Mouse (Mus musculus): ENCODE data around the gene Pithd1. TPM values are rescaled to one million over a fixed set of nuclear protein-coding genes. Genes with fewer than 3 reads are reported as not detected.

Gene Pithd1
- polyA plus RNA-seq (2016; fragmentation: Nextera tagmentation; extraction: Ambion mirVana): 115 and 121 TPM in 2 replicates

DNA sequence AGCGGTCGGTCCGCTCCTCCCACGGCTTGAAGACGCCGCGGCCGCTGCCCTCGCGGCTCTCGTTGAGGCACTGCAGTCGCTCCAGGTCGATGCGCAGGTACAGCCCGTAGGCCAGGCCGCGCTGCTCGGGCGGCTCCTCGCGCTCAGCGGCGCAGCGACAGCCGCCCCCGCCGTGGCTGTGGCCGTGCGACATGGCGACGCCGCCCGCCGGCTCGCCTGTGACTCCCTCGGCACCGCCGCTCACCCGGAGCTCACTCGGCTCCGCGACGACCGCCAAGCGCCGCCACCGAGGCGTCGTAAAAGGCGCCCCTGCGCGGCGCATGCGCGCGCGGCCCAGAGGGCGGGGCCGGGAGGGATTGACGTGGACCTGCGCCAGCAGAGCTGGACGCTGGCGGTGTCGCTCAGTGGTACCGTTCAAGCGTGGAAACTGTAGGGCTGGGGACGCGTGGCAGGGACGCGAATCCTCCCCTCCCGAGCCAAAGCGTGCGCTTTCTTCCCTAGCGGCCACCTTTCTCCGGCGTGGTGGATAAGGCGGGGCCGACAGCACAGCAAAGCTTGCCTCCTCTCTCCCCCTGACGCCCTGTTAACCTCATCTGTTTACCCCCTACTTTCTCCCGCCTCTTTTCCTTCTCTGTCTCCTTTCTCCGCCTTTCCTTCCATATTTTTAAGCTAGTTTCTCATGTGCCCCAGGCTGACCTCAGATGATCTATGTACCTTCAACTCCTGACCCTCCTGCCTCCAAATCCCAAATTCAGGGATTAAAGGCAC lies at the start of gene Pithd1:
Gene Pithd1, minus strand, starts transcription at position 322 of the 768 bp plus-strand sequence.
- Histone ChIP-seq H3K36me3 (peaks cover 38% of the 10 kb centered on the region), H3K9me3 (replicated peaks) (no peaks in the 10 kb centered on the region), H3K9ac (peak within 1 kb of the TSS; percentile 98), H3K4me3 (peak within 1 kb of the TSS; percentile 95), H3K4me2 (peak within 1 kb of the TSS; percentile 86), H3K27ac (peak within 1 kb of the TSS; percentile 95), H3K4me1 (peaks cover 53% of the 10 kb centered on the region), H3K27me3 (replicated peaks) (no peaks in the 10 kb centered on the region)
- peak; percentile 86 for ATAC-seq
- WGBS (ENCODE audit: insufficient replicate concordance): under 1% methylated on average over 81 of the region's 81 CpGs

DNA sequence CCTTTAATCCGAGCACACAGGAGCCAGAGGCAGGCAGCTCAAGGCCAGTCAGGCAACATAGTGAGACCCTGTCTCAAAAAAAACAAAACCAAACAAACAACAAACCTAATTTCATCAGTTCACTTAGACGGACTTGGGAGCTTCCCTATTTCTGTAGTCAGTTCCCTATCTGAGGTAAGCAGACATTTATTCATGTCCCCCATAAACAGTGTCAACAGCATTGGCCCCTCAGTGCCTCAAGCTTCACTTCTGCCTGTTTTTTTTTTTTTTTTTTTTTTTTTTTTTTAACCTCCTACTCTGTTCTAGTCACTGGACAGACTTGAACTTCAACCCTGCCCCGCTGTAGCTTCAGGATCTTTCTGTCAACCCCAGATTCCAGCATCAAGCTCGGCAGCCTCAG lies 48.0 kb upstream of the Pithd1 start:
- H3K9me3 ChIP-seq (replicated peaks): no peaks in the 10 kb centered on the region
- WGBS (ENCODE audit: insufficient replicate concordance): 50% methylated on average over 4 of the region's 4 CpGs
- no peak overlapping the region for H3K4me3 ChIP-seq
- no peak for ATAC-seq
- H3K4me2 ChIP-seq: no peak overlapping the region
- H3K9ac ChIP-seq: no peak overlapping the region
- no peaks in the 10 kb centered on the region for H3K36me3 ChIP-seq
- peaks cover 28% of the 10 kb centered on the region for H3K4me1 ChIP-seq
- H3K27me3 ChIP-seq (replicated peaks): no peaks in the 10 kb centered on the region
- H3K27ac ChIP-seq: peak overlapping the region; percentile 46

DNA sequence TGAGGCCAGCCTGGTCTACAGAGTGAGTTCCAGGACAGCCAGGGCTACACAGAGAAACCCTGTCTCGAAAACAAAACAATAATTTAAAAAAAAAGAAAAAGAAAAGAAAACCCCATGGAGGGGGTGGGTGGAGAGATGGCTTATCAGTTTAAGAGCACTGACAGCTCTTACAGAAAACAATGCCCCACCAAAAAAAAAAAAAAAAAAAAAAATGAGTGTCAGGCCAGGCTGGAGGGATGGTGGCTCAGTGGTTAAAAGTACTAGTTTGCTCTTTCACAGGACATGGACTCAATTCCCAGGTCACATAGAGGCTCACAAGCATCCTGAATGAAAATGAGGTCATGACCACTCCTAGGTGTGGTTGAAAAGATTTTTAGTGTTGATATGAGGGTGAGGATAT lies 46.2 kb upstream of the Pithd1 start:
- Histone ChIP-seq H3K4me1 (peaks cover 47% of the 10 kb centered on the region), H3K9ac (no peak overlapping the region), H3K4me3 (no peak overlapping the region), H3K27me3 (replicated peaks) (no peaks in the 10 kb centered on the region), H3K36me3 (no peaks in the 10 kb centered on the region), H3K27ac (no peak overlapping the region), H3K9me3 (replicated peaks) (no peaks in the 10 kb centered on the region), H3K4me2 (no peak overlapping the region)
- 53% methylated on average over 1 of the region's 1 CpGs for WGBS (ENCODE audit: insufficient replicate concordance)
- ATAC-seq: no peak

DNA sequence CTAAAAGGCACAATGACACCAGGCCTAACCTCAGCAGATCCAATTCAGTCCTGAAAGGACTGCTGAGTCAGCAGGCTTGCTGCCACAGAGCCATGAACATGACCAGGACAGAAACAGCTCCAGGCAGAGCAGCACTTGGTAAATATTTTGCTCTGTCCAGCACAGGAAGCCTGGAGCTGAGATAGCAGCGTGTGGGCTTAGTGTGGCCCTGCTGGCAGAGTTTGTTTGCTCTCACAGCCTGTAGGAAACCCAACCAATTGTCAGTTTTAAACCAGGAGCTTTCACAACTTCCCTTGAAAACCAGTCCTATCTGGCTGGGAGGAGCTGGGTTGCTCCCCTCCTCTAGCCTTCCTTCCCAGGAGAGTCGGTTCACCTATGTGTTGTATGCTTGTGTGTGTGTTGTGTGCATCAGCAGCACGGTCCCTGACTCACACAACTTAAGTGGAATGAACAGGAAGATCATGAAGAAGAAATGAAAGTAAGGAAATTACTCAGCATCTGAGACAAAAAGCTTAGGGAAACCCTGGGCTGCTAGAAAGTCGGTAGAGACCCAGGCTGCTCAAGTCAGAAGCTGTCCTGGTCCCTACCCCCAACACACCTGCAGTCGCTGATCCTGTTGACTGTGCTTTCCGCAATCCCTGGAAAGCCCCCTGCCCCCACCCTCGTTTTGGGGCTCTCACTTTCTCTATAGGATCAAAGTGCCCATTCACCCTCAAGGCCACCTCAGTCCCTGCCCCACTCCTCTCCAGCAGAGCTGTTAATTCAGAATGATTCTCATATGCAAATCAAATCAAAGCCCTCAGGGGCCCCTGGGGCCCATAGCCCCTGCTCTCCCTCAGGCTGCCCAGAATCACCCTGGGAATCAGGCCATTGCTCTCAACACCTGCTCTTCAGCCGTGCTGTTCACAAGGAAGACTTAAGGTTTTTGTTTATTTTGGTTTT lies 44.2 kb upstream of the Pithd1 start:
- peak overlapping the region; percentile 29; the same call in 1 of the 2 replicates for H3K9ac ChIP-seq
- ATAC-seq: peak; percentile 76
- no peaks in the 10 kb centered on the region for H3K36me3 ChIP-seq
- H3K4me1 ChIP-seq: peaks cover 54% of the 10 kb centered on the region
- 12% methylated on average over 8 of the region's 8 CpGs for WGBS (ENCODE audit: insufficient replicate concordance)
- H3K4me2 ChIP-seq: peak overlapping the region; percentile 53
- H3K27ac ChIP-seq: peak overlapping the region; percentile 83
- no peaks in the 10 kb centered on the region for H3K9me3 ChIP-seq (replicated peaks)
- peak overlapping the region; percentile 19; the same call in 1 of the 2 replicates for H3K4me3 ChIP-seq
- no peaks in the 10 kb centered on the region for H3K27me3 ChIP-seq (replicated peaks)

DNA sequence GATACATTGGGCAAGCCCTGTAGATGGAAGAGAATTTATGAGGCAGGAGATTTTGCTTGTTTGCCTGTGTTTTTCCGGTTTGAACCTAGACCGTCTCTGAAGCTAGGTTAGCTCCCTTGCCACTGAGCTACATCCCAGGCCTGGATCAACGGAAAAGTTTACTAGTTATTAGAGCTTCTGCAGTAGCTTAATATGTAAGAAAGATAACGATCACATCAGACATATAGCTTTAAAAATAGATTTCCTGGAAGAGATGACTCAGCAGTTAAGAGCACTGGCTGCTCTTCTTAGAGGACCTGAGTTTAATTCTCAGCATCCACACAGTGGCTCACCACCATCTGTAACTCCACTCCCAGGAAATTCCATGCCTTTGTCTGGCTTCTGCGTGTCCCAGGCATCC lies 41.6 kb upstream of the Pithd1 start:
- Histone ChIP-seq H3K4me3 (no peak overlapping the region), H3K4me1 (peaks cover 49% of the 10 kb centered on the region)
- WGBS (ENCODE audit: insufficient replicate concordance): 45% methylated on average over 5 of the region's 5 CpGs

DNA sequence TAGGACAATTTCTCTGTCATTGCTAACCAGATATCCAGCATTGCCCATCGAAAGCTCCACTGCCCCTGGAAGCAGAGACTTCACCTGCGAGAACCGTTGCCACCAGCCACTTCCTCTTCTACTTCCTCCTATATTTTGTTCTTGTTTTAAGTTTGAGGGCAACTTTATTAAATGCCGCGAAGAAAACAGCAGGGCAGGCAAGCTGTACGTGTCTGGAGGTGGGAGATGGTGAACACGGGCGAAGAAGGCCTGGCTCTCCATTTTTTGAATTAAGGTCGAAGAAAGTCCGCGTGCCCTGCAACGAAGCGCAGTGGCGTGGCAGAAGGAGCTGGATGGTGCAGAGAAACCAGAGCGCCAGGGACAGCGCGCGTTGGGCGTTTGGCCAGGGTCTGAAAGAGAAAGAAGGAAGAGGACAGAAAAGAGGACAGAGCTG lies 41.1 kb upstream of the Pithd1 start:
- 0 out of 2 replicates have a peak overlapping the region, but pooled peaks have one; percentile 3 for H3K4me3 ChIP-seq
- no peaks in the 10 kb centered on the region for H3K36me3 ChIP-seq
- peak overlapping the region; percentile 41 for H3K4me2 ChIP-seq
- no peaks in the 10 kb centered on the region for H3K9me3 ChIP-seq (replicated peaks)
- H3K27me3 ChIP-seq (replicated peaks): no peaks in the 10 kb centered on the region
- 51% methylated on average over 19 of the region's 19 CpGs for WGBS (ENCODE audit: insufficient replicate concordance)
- H3K4me1 ChIP-seq: peaks cover 46% of the 10 kb centered on the region
- ATAC-seq: no peak
- H3K27ac ChIP-seq: peak overlapping the region; percentile 77
- H3K9ac ChIP-seq: no peak overlapping the region; the same call in 1 of the 2 replicates

More for the DNA sequence above, 41.6 kb upstream of the Pithd1 start:
- ATAC-seq: peak; percentile 44; the same call in 1 of the 2 replicates
- Histone ChIP-seq H3K36me3 (no peaks in the 10 kb centered on the region), H3K27me3 (replicated peaks) (no peaks in the 10 kb centered on the region), H3K27ac (peak overlapping the region; percentile 77), H3K4me2 (peak overlapping the region; percentile 41), H3K9me3 (replicated peaks) (no peaks in the 10 kb centered on the region), H3K9ac (no peak overlapping the region; the same call in 1 of the 2 replicates)

DNA sequence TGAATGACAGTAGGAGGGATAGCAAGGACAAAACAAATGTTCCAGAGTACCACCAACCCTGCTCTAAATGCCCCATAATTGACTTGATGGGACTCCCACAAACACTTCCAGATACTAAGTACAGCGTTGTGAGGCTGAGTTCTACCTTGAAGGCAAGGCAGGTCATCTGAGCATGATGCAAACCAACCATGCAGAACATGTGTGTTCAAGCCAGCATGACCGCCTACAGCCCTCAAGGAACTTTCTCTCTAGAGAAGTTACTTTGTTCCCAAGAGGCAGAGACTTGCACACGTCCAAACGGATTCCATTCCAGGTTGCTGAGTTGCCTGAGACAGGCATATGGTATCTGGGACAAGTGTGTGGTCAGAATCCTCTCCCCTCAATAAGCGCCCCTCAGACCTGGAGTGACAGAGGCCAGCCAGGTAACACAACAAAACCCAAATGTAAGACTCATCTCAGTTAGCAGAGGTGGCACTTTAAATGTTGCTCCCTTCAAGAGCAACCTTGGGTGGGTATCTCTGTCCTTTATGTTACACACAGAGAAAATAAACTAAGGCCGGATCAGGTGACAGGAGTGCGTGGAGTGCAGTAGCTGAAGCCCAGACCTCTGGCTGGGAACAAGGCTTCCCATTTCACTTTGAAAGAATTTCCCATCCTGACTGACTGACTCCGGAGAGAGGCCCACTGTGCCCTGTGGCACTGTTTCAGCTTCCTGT lies 40.5 kb upstream of the Pithd1 start:
- Histone ChIP-seq H3K9ac (no peak overlapping the region), H3K4me2 (peak overlapping the region; percentile 41; the same call in 1 of the 2 replicates)
- no peak for ATAC-seq

DNA sequence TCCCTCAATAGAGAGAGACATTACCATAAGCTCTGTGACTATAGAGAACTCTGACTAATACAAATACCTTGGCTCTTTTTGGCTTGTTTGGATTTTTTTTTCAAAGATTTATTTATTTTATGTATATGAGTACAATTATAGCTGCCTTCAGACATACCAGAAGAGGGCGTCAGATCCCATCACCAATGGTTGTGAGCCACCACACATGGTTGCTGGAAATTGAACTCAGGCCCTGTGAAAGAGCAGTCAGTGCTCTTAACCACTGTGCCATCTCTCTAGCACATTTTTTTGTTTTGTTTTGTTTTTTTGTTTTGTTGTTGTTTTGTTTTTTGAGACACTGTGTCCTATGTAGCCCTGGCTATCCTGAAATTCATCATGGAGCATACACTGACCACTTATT lies 38.3 kb upstream of the Pithd1 start:
- H3K9ac ChIP-seq: no peak overlapping the region
- H3K9me3 ChIP-seq (replicated peaks): no peaks in the 10 kb centered on the region
- no peak overlapping the region for H3K4me2 ChIP-seq
- no peaks in the 10 kb centered on the region for H3K36me3 ChIP-seq
- no peaks in the 10 kb centered on the region for H3K27me3 ChIP-seq (replicated peaks)
- peaks cover 38% of the 10 kb centered on the region for H3K4me1 ChIP-seq
- H3K4me3 ChIP-seq: no peak overlapping the region
- 64% methylated on average over 1 of the region's 1 CpGs for WGBS (ENCODE audit: insufficient replicate concordance)
- no peak overlapping the region for H3K27ac ChIP-seq
- ATAC-seq: no peak

More for the DNA sequence above, 40.5 kb upstream of the Pithd1 start:
- 72% methylated on average over 8 of the region's 8 CpGs for WGBS (ENCODE audit: insufficient replicate concordance)
- H3K4me1 ChIP-seq: peaks cover 46% of the 10 kb centered on the region
- peak overlapping the region; percentile 77 for H3K27ac ChIP-seq
- no peaks in the 10 kb centered on the region for H3K27me3 ChIP-seq (replicated peaks)
- H3K36me3 ChIP-seq: no peaks in the 10 kb centered on the region
- H3K9me3 ChIP-seq (replicated peaks): no peaks in the 10 kb centered on the region
- no peak overlapping the region for H3K4me3 ChIP-seq

DNA sequence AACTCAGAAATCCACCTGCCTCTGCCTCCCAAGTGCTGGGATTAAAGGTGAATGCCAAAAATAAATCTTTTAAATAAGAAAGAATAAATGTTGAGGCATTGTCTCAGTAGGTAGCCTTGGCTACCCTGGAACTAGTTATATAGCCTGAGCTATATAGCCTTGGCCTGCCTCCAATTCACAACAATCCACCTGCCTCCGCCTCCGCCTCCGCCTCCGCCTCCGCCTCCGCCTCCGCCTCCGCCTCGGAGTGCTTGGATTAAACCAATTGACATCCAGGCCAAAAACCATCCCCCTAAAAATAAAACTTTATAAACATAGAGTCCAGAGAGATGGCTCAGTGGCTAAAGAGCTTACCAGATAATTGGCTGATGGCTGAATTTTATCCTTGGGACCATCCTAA lies 35.9 kb upstream of the Pithd1 start:
- H3K4me1 ChIP-seq: peaks cover 36% of the 10 kb centered on the region
- H3K4me3 ChIP-seq: no peak overlapping the region
- H3K9me3 ChIP-seq (replicated peaks): no peaks in the 10 kb centered on the region
- peaks cover 13% of the 10 kb centered on the region for H3K36me3 ChIP-seq
- no peak overlapping the region for H3K4me2 ChIP-seq
- no peak for ATAC-seq
- H3K27ac ChIP-seq: no peak overlapping the region
- H3K27me3 ChIP-seq (replicated peaks): no peaks in the 10 kb centered on the region
- no peak overlapping the region for H3K9ac ChIP-seq
- 94% methylated on average over 9 of the region's 9 CpGs for WGBS (ENCODE audit: insufficient replicate concordance)

DNA sequence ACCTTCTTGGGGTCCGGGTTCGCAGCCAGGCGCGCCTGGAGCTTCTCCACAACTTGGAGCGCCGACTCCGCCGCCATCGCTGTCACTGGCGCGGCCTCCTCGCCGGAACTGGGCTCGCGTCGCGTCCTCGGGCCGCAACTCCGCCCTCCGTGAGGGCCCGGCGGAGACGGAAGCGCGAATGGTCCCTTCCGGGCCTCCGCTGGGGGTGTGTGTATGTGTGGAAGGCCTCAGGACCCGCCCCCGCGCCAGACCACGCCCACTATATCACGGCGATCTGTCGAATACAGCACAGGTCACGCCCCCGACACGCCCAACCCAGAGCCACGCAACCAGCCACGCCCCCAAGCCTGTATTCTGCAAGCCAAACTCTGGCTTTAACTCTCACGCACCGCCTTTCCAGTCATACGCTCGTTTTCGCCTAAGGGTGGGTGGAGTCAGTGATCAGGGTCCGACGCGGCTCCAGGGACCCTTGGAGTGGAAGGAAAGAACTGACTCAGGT lies 34.5 kb upstream of the Pithd1 start, which contains the start of gene Eloa:
Gene Eloa, minus strand, starts transcription at position 215 of the 499 bp plus-strand sequence.
- H3K4me1 ChIP-seq: peaks cover 37% of the 10 kb centered on the region
- peak within 1 kb of the TSS; percentile 90 for H3K4me2 ChIP-seq
- ATAC-seq: peak; percentile 97
- peaks cover 20% of the 10 kb centered on the region for H3K36me3 ChIP-seq
- H3K27ac ChIP-seq: peak within 1 kb of the TSS; percentile 96
- peak within 1 kb of the TSS; percentile 98 for H3K4me3 ChIP-seq
- H3K9ac ChIP-seq: peak within 1 kb of the TSS; percentile 100
- 1% methylated on average over 38 of the region's 48 CpGs for WGBS (ENCODE audit: insufficient replicate concordance)
- no peaks in the 10 kb centered on the region for H3K9me3 ChIP-seq (replicated peaks)
- H3K27me3 ChIP-seq (replicated peaks): no peaks in the 10 kb centered on the region
